Mouse (Mus musculus): ENCODE results near the gene Ripply2.
"Not testable (repeated sequence)": the region's sequence is repeated elsewhere in the genome, so short reads cannot be mapped to it uniquely, and the experiment has no call there.

Ripply2 gene

DNA sequence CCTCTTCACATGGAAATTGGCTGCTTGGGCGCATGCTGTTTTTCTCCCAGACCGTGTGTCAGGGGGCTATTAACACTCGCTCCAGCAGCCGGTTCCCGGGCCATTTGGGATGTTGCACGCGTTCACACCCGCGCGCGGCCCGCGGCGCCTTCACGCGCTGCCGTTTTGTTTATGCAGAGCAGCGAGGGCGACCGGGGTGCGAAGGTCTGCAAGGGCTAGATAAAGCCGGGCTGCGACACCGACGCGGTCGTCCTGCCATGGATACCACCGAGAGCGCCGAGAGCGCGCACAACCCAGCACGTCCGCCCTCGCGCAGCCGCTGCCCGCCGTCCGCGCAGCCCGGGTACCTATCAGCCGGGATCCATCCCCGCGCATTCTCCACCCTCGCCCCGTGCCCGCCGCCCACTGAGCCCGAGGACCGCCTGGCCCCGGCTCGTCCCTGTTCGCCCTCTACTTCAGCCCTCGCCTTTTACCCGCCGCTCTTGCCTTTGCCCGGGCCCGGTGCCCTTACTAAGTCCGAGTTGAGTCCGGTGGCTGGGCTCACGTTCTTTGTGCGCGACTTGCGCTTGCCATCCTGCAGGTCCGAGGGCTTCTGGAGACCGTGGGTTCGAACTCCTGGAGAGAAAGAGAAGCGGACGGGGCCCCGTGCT is at the start of gene Ripply2:
TSS of gene Ripply2 (plus strand) at position 250 of the 650 bp plus-strand sequence.
- no peak for DNase-seq (ENCODE audit: low read depth)

DNA sequence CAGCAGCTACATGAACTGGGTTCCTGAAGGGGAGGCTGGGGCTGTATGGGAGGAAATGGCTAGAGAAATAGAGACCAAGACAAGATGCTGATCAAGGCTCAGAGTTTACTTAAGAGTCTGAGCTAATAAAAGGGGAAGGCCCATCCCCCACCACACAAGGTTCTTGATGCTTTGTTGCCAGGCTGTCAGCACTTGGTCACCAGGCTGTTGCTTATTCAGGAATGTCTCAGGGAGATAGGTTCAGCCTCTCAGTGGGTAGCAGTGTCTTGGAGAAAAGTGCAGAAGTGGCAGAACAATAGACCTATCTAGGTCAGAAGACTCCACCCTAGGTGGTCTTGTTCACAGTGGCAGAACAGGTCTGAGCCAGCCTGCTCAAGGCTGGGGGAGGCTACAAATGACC is 42.9 kb upstream of the Ripply2 start:
- not testable (repeated sequence) for DNase-seq (ENCODE audit: low read depth)

DNA sequence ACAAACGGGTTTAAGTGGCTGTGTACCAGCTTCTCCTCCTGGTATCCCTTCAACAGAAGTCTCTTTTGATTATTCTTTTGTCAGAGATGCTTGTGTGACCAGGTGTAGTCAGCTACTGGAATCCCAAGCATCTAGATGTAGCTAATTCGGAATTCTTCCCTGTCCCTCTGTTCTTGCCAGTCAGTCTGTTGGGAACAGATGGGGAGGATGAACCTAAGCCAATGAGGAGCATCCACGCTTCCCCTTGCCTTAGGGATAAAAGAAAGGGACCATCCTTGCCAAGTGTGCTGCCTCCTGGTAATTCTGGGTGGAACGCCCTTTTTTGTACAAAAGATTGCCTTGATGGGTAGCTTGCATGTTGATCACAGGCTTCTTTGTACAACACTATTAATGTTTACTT is 41.8 kb upstream of the Ripply2 start:
- no peak for DNase-seq (ENCODE audit: low read depth)

DNA sequence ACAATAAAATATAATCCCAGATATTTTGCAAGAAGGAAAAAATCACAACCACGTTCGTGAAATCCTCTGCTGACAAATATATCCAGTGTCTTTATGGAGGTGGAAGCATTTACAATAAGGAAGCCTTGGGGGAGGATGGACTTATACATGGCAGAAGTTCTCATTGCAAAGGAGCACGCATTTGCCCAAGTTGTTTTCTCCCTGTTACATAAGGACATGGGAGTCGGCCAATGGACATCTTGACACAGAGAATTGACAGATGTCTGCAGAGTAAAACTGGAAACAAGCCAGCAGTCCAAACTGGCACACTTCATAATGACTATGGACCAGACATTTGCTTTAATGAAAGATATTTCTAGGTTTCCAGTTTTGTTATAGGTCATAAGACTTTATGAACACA is 38.4 kb upstream of the Ripply2 start:
- DNase-seq (ENCODE audit: low read depth): no peak

DNA sequence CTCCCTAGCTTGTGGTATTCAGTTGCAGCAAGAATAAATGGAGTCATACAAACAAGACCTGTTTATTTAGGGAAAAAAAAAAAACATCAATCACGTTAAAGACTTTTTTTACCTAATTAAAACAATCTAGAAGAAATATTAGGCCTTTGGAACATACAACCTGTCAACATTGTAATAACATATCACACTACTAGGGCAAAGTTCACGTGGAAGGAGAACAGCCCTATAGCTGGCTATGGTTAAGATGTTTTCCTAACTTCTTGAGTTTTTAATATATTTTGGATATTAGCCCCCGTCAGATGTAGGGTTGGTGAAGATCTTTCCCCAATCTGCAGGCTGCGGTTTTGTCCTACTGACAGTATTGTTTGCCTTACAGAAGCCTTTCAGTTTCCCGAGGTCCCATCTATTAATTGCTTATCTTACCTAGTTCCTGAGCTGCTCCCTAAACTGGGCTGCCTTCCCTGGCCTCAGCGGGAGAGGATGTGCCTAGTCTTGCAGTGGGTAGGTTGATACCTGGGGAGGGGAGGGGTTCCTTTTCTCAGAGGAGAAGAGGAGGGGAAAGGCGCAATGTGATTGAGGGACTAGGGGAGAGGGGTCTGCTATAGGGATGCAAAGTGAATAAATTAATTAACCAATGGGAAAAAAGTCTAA is 37.0 kb upstream of the Ripply2 start:
- no peak for DNase-seq (ENCODE audit: low read depth)

DNA sequence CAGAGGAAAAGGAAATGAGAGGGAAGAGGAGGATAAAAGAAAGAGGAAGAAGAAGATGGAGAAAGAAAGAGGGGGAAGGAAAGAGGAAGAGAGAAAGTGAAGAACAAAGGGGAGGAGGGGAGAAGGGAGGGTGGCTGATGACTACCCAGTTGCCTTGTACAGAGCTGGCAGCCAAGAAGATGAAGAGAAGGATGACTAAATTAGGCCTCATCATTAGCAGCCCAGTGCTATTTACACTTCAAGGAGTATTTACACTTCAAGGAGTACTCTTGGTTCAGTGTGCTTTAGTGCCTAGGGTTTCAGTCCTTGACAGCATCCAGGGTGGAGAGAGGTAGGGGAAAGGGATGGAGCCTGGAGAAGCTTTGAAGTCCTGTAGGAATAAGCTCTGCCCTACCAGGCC is 35.3 kb upstream of the Ripply2 start:
- DNase-seq (ENCODE audit: low read depth): no peak

DNA sequence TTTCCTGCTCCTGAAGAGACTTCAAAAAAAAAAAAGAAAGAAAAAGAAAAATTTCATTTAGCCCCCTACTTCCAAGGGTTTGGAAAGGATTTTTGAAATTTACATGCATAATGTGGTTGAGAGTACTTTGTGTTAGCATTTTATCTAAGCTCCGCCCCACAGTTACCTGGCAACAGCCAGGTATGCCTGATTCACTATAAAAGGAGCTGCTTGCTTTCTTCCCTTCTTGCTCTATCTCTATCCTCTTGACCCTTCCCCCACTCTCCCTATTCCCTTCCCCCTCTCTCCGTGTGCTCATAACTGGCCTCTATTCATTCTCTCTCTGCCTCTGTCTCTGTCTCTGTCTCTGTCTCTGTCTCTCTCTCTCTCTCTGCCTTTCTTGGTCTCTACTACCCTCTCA is 34.4 kb upstream of the Ripply2 start:
- DNase-seq (ENCODE audit: low read depth): no peak

DNA sequence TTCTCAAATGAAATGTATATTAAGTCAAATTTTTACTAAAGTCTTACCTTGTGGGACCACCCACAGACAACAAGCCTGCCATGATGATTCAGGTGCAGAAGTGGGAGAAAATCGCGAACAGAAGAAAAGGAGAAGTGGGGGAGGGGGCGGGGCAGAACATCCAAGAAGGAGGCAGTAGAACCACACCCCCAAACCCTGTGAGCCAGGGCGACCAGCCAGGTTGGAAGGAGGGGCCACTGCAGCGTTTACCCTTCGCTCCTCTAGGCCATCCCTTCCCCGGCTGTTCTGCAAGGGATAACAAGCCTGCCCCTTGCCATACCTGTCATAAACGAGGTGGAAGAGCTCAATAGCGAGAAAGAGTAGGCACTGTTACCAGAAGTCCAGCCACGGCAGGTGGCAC is 33.8 kb upstream of the Ripply2 start:
- no peak for DNase-seq (ENCODE audit: low read depth)

DNA sequence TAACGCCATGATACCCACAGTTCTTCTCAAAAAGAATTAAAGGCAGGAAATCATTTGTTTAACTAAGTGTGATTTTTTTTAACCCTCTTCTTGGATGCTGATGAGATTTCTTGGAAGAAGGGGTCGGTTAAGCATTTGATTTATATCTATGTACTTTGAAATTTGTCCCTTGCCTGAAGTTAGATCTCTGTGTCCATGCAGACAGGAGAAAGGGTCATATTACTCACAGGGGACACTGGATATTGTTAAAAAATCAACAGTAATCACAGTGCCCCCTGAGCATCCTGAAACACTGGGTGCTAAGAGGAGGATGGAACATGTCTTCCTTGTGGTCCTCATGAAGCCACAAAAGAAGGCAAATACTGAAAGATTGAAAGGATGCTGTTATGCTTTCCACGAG is 30.8 kb upstream of the Ripply2 start:
- no peak for DNase-seq (ENCODE audit: low read depth)

DNA sequence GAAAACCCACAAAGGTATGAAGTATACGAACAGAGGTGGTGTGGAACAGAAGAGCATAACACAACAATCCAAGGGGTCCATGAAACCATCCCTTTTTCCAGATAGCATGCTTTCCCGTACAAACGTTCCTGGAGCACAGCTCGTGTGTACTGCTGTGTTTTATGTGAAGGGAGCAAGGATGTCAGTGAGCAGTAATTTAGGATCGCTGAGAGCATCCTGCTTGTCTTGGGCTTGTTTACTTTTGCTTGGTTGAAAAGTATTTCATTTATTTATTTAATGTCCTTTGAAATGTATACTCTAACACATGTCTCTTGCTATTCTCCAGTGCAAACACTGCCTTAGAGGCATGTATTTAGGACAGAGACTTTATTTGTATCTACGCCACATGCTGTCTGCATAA is 30.2 kb upstream of the Ripply2 start:
- no peak for DNase-seq (ENCODE audit: low read depth)

DNA sequence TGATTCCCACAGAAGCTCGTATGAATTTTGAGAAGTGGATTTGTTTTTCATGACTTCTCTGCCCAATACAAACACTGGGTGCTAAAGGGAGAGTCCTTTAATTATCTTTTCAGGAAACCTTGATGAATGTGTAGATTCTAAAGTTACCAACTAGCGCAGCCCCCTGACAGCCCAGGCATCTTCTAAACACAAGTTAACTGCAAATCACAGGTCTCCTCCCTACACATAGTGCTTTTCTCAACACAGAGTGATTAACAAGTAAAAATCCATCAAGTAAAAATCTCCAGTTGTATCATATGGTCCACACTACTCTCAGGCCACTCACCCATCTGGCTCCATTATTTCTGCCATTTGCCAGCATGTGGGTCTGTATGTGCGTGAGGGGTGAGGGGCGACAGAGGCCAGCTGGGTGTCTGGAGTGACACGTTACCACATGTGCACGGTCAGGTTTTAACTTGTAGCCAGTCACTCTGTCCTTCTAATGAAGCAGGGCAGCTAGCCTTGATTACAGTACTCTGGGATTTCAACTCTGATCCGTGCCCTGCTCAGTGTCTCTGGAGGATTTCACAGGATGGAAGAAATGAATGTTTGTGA is 28.5 kb upstream of the Ripply2 start:
- DNase-seq (ENCODE audit: low read depth): no peak

DNA sequence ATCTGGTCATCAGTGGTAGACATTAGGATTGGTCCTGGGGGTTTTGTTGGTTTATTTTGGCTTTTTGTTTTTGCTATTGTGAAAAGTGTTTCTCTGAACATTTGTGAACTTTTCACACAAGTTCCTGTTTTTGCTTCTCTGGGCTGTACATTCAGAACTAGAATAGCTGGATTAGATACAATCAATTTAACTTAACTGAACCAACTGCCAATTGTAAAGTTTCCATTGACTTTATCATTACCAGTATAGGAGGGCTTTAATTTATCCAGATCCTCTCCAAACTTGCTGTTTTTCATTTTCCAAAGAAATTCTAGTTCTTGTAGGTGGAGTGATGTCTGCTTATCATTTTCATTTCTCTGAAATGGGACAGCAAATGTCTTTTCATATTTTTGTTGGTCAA is 25.5 kb upstream of the Ripply2 start:
- DNase-seq (ENCODE audit: low read depth): no peak

DNA sequence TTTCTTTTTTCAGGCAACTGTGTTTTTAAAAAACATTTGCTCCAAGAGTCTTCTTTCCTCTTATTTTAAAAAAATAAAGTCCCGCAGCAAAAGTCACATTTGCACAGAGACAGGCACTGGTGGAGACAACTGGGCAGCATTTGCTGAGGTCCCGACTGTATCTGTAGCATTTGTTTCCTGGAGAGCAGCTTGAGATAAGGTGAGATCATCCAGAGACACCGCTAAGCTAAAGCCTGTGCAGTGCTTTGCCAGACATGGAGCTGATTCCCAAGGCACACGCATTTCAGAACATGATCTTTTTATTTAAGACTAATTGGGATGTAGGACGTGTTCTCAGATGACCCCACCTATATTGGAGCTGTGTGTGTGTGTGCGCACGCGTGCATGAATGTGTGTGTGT is 23.6 kb upstream of the Ripply2 start:
- DNase-seq (ENCODE audit: low read depth): no peak

DNA sequence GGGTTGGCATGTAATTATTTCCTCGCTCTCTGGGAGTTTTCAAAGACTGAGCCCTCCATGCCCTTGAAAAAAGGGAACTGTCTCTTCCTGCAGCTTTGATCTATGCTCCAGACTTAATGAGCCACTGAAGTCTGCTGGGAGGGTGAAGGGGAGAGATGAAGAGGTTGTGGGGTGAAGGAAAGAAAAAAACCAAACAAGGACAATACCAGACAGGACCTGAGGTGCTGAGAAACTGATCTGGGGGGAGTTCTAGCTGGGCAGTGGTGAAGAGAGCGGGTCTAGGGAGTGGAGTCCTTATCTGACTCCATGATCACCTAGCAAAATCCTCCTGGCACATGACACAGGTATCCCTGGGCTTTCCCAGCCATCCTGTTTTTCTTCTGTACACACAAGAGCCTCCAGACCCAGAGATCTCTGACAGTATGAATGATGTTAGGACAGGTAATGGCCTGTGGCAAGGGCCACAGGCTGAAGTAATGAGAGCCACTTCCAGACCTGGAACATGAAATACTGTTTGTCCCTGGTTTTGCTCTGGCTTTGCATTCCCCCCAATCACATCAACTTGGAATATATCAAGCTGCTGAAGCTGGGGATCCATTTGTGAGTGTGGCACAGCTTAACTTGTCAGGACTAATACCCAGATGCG is 18.2 kb upstream of the Ripply2 start:
- DNase-seq (ENCODE audit: low read depth): no peak

DNA sequence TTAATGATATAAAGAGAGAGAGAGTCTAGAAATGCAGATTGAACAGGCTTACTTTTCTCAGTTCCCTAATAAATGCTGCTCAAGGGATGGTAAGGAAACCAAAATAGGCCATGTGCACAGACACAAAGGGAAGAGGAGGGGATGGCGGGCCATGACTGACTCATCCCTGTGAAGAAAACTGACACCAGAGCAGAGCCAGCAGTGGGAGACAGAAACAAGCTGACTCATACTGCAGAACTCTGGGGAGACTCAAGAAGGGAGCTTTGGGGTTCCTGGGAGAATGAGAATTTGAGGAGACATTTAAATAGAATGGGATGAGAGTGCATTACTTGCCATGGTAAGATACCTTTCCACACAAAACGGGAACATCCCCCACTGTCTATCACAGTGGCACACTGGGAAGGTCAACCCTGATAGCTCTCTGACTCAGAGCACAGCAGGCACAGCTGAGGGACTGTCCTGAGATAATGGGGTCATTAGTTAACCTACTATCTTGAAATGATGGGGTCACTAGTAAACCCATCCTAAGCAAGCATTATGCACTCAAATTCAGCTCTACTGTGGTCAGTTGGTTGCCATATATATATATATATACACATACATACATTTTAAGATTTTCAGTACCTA is 15.3 kb upstream of the Ripply2 start:
- DNase-seq (ENCODE audit: low read depth): no peak

DNA sequence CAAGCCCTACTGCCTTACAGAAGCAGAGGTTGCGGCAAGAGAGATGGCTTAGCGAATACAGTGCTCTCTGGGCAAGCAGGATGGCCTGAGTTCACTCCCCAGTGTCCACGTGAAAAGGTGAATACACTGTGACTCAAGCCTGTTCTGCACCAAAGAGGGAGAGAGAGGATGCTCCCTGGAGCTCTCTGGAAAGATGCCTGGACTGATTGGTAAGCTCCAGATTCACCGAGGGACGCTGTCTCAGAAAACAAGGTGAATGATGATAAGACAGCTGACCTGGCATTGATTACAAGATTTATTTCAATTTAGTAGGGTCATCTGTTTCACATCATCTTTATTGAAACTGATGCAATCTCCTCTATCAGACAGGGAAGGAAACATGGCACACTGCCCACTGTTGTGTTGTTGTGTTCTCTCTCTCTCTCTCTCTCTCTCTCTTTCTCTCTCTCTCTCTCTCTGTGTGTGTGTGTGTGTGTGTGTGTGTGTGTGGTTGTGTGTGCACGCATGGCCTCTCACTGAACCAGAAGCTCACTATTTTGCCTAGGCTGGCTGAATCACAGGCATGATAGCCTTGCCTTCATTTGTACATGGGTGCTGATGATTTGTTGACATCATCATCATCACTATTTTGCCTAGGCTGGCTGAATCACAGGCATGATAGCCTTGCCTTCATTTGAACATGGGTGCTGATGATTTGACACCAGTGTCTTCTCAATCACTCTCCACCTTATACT is 10.5 kb upstream of the Ripply2 start:
- DNase-seq (ENCODE audit: low read depth): no peak

DNA sequence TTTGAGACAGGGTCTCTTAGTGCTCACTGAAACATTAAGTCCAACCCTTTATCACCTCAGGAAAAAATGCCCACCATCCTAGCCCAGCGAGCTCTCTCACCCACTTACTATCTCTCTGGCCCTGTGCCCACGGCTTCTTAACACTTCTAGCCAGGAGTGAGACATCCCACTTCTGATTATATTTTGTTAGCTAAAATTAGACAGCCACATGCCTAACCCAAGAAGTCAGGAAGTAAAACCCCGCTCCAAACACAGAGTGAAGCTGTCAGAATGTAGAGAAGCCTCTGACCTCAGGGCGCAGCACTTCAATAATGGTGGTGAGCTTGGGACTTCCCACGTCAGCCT is 9.9 kb upstream of the Ripply2 start:
- no peak for DNase-seq (ENCODE audit: low read depth)

DNA sequence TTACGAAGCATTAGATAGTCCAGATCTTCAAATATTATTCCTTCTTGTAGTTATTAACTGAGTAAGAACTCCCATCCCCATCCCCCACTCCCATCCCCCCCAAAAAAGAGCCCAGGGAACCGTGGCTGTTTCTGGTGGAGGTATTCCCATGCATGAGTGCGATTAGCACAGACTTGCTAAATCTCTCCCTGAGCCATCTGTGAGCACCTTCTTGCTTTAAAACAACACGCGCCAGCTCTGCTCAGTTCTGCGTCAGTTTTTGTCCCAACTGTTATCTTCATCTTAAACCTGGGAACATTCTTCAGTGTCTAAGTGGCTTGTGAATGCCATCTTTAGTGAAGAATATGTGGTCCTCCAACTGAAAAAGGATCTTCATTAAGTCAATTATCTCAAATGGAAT is 6.8 kb upstream of the Ripply2 start:
- DNase-seq (ENCODE audit: low read depth): no peak

DNA sequence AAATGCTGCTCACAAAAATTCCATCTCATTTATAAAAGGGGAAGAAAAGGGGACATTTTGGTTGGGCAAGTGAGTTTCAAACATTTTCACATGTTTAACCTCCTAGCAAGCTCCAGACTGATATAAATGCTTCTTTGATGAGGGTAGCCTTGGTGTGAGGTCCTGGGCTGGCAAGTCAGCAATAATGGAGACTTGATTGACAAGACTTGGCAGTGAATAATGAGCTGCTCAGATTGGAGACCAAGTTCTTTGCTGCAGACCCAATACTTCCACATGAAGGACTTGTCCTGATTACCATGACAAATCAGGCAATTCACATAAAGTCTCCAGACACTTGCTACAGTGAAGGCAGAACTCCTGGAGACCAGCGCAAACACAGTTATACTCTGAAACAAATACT is 6.4 kb upstream of the Ripply2 start:
- DNase-seq (ENCODE audit: low read depth): no peak

DNA sequence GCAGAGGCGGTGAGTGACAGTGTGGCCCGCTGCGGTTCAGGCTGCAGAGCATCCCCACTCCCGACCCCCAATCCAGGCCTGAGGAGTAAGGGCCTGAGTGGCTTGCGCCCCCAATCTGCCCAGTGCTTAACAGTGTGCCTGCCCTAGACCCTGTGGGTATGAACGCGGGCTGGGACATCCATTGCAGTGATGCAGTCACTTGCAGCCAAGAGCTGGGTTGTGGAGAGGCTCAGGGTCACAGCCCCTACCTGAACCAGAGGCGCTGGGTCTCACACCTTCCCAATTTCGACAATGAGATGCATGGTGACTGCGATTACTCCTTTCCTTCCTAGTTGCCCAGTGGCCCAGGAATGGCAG is 579 bp downstream of the Ripply2 start:
- DNase-seq (ENCODE audit: low read depth): no peak

DNA sequence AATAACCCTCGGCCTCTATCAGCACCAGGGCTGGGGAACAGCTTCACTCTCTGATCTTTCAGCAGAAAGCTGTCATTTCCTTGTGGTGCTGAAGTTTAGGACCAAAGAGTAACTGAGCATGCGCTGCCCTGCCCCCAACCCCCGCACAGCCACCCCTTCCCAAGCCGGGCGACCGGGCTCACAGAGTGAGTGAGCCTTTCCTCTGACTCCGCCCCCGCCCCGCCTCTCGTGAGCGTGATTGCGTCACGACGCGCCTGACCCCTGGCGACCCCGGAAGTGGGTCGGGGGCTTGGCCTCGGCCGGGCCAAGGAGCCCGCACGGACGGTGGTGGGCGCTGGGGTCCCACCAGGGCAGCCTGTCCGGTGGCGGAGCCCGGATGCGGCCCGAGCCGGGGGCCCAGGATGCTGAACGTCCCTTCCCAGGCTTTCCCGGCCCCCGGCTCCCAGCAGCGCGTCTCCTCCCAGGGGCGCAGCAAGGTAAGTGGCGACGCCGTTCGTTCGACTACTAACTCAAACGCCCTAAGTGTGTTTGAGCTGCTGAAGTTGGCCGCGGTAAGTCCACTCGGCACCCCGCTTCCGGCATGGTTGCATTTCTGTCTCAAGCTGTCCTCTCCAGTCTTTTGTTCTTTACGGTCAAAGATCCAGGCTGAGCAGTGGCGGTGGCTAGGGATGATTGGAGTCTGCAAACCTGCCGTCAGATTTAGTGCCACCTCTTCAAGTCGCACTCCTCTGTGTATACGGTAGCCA is 6.6 kb downstream of the Ripply2 start, which contains the start of gene Cyb5r4:
TSS of gene Cyb5r4 (plus strand) at position 237 of the 746 bp plus-strand sequence.
- DNase-seq (ENCODE audit: low read depth): peak; percentile 89

DNA sequence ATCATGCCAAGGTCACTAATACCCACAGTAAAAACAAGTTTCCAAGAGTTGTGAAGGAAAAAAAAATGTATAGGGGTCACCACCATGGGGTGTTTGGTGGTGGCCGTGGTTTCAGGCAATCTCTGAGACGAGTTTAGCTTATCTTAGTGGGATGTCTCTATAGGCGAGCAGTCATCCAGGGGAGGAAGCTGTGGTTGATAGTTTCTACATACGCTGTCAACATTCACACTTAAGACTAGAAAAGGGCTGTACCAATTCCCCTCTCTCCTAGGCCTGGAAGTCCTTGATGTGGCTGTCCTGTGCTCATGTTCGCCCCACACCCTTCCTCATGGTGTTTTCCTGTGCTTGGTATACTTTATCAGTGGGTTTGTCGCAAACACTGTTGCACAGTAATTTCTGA is 10.4 kb downstream of the Ripply2 start:
- no peak for DNase-seq (ENCODE audit: low read depth)

All from c-Kit-positive CD71-positive TER-119-negative erythroid progenitor cells, embryonic 14.5 days (primary cell).